Mouse (Mus musculus) limb, embryonic 15.5 days (tissue): ENCODE measurements around the gene Lrmda. TPM values are rescaled to one million over a fixed set of nuclear protein-coding genes. Genes with fewer than 3 reads are reported as not detected.

Experiments
- ATAC-seq: fragments of 200-750 bp; cut with Nextera tagmentation; 2 replicates; pipeline ENCODE4 v1.8.0; 2017; ENCODE audit warnings: low read depth, moderate TSS enrichment; ENCODE audit not compliant: insufficient number of reproducible peaks, low FRiP score, low TSS enrichment
- H3K27ac ChIP-seq: fragments of 300-500 bp; sonication (generic); 2 replicates; pipeline ENCODE4 v1.5.1; 2015; ENCODE audit warnings: moderate library complexity, mild to moderate bottlenecking, inconsistent platforms
- H3K27me3 ChIP-seq: fragments of 300-500 bp; sonication (generic); 2 replicates; pipeline ENCODE4 v1.6.1; 2015; ENCODE audit warnings: inconsistent platforms
- H3K36me3 ChIP-seq: fragments of 300-500 bp; sonication (generic); 2 replicates; pipeline ENCODE4 v1.6.1; 2015; ENCODE audit warnings: inconsistent platforms
- H3K4me1 ChIP-seq: fragments of 300-500 bp; sonication (generic); 2 replicates; pipeline ENCODE4 v1.6.1; 2015; ENCODE audit warnings: inconsistent platforms
- H3K4me2 ChIP-seq: fragments of 300-500 bp; sonication (generic); 2 replicates; pipeline ENCODE4 v1.6.1; 2015; ENCODE audit warnings: mild to moderate bottlenecking, inconsistent platforms
- H3K4me3 ChIP-seq: fragments of 300-500 bp; sonication (generic); 2 replicates; pipeline ENCODE4 v1.5.1; 2015; ENCODE audit warnings: mild to moderate bottlenecking, inconsistent platforms
- H3K9ac ChIP-seq: fragments of 300-500 bp; sonication (generic); 2 replicates; pipeline ENCODE4 v1.6.1; 2015; ENCODE audit warnings: inconsistent platforms
- H3K9me3 ChIP-seq: fragments of 300-500 bp; sonication (generic); 2 replicates; pipeline ENCODE4 v1.6.1; 2016; ENCODE audit warnings: inconsistent platforms
- WGBS: fragments of 180-500 bp; shearing (Covaris S2); methylation state at CpG from one replicate; pipeline ENCODE4 v1.1.7; 2015; 5-methylcytosine and 5-hydroxymethylcytosine counted together
- polyA plus RNA-seq: library from polyadenylated mRNA; unstranded; fragments of >200 nt; fragmentation: Nextera tagmentation; extraction: Ambion mirVana; gene quantifications from 2 replicates; pipeline ENCODE4 v1.2.1, GENCODE M21; 2015

The Lrmda gene
- polyA plus RNA-seq, 1 experiment from 2014 or later: 0.17 TPM

DNA sequence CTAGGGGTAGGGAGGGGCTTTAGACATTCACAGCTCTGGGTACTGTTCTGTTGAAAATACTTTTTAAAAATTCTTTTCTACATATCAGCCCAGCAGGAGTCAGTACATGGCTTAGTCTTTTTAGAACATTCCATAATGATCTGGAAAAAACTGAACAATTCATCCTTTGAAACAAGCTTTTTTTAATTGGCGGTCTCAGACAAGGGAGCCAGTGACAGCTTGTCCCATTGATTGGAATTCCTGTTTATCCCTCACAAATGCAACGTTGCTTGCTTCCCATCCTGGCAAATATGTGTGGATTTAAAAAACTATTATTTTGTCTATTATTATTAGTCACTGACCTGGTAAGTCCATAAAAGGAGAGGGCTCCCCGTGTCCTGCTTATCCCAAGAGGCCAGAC is 64.4 kb downstream of the Lrmda start:
- Histone ChIP-seq H3K4me3 (no peak overlapping the region), H3K4me1 (peaks cover under 1% of the 10 kb centered on the region; the same call in 1 of the 2 replicates), H3K4me2 (no peak overlapping the region), H3K36me3 (no peaks in the 10 kb centered on the region), H3K27me3 (0 out of 2 replicates have a peak, but pooled peaks cover 17% of the 10 kb centered on the region), H3K27ac (no peak overlapping the region), H3K9ac (no peak overlapping the region), H3K9me3 (no peaks in the 10 kb centered on the region)
- 66% methylated on average over 3 of the region's 3 CpGs for WGBS
- ATAC-seq: no peak

DNA sequence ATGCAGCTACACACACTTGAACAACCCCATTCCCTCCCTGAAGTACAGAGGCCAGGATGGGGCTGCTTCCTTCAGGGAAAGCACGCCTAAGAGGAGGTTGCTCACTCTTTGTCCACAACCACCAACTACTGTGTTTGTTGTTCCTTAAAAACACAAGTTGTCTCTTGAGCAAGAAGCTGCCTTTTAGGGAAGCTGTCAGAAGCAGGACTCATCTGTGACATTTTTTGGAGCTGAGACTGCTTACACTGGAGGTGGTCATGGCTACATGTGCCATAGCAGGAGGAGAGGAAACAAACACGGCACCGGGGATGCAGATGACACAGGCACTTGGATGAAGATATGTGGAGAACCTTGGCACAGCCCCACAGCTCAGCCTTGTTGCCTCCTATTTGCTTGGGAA is 65.9 kb downstream of the Lrmda start:
- H3K4me1 ChIP-seq: peaks cover 15% of the 10 kb centered on the region
- no peak overlapping the region for H3K27ac ChIP-seq
- H3K4me2 ChIP-seq: no peak overlapping the region
- no peaks in the 10 kb centered on the region for H3K9me3 ChIP-seq
- no peak for ATAC-seq
- H3K9ac ChIP-seq: no peak overlapping the region
- WGBS: 91% methylated on average over 3 of the region's 3 CpGs
- 0 out of 2 replicates have a peak, but pooled peaks cover 17% of the 10 kb centered on the region for H3K27me3 ChIP-seq
- no peak overlapping the region for H3K4me3 ChIP-seq
- no peaks in the 10 kb centered on the region for H3K36me3 ChIP-seq

DNA sequence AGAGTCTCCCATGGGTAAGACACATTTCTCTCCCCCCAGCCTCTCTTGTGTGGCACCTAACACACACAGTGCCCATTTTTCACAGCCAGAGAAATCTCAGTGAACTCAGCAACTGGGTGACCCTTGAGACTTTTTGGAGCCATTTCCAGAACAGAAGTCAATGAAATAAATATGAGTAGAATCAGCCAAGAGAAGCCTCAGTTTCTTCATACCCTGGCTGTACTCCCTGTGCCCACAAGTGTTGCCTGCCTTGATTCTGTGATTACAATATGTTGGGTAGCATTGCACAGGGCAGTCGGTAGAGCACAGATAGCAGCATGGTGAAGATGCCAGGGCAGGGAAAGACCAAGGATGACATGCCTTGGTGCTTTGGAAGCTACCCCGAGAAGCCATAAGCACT is 69.1 kb downstream of the Lrmda start:
- WGBS: 97% methylated on average over 2 of the region's 2 CpGs
- H3K4me2 ChIP-seq: no peak overlapping the region
- ATAC-seq: no peak

DNA sequence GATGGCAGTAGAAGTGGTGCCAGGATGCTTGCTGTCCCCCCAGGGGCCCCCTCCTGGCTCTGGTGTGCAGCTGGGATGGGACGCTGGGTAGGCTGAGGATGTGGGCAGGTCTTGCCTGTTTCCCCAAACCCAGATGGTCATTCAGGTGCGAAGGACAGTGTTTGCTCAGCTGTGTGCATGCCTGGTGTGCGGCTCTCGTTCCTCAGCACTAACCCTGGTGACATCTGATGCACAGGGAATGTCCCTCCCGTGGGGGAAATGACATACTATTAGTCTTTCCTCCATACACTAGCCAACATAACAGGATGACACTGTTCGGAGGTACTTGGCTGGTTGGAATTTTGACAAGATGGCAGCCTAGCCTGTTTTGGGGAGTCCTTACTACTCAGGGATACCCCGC is 69.8 kb downstream of the Lrmda start:
- ATAC-seq: no peak
- WGBS: 63% methylated on average over 7 of the region's 7 CpGs

More for the DNA sequence above, 69.1 kb downstream of the Lrmda start:
- Histone ChIP-seq H3K4me1 (peaks cover 34% of the 10 kb centered on the region), H3K4me3 (no peak overlapping the region), H3K9ac (no peak overlapping the region), H3K27ac (no peak overlapping the region), H3K9me3 (no peaks in the 10 kb centered on the region), H3K27me3 (peaks cover 5% of the 10 kb centered on the region; the same call in 1 of the 2 replicates), H3K36me3 (no peaks in the 10 kb centered on the region)

DNA sequence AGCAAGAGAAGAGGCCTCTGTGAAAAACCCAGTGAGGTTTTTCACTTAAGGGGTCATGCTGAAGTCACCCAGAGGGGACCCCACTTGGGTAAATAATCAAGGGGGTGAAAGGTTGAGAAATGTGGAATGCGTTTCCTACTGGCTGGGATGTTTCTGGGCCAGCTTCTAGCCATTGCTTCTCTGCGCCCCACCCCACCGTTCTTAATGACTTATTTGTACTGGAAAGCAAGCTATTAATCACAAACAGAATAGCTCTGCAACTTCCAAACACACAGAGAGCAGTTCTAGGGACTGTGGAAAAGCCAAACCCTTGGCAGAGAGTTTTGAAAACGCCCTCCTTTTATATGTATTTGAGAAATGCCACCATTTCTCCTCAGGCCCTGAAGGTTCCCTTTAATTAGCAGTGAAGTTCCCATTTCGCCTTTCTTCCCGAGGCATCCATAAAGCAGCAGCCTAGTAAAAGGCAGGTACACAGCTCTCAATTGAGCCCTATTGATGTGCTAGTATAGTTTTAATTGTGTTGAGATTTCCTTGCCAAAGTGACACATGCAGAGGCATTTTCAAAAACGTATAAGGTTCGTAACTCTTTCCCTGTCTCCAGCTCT is 70.5 kb downstream of the Lrmda start:
- no peak for ATAC-seq
- H3K27me3 ChIP-seq: peaks cover 5% of the 10 kb centered on the region; the same call in 1 of the 2 replicates
- 29% methylated on average over 8 of the region's 8 CpGs for WGBS
- H3K36me3 ChIP-seq: no peaks in the 10 kb centered on the region
- H3K9ac ChIP-seq: no peak overlapping the region
- peak overlapping the region; percentile 61 for H3K27ac ChIP-seq
- no peaks in the 10 kb centered on the region for H3K9me3 ChIP-seq
- H3K4me3 ChIP-seq: no peak overlapping the region
- peaks cover 34% of the 10 kb centered on the region for H3K4me1 ChIP-seq
- no peak overlapping the region for H3K4me2 ChIP-seq

More for the DNA sequence above, 69.8 kb downstream of the Lrmda start:
- Histone ChIP-seq H3K4me1 (peaks cover 34% of the 10 kb centered on the region), H3K9me3 (no peaks in the 10 kb centered on the region), H3K9ac (no peak overlapping the region), H3K36me3 (no peaks in the 10 kb centered on the region), H3K4me3 (no peak overlapping the region), H3K27ac (0 out of 2 replicates have a peak overlapping the region, but pooled peaks have one; percentile 61), H3K4me2 (no peak overlapping the region), H3K27me3 (peaks cover 5% of the 10 kb centered on the region; the same call in 1 of the 2 replicates)

DNA sequence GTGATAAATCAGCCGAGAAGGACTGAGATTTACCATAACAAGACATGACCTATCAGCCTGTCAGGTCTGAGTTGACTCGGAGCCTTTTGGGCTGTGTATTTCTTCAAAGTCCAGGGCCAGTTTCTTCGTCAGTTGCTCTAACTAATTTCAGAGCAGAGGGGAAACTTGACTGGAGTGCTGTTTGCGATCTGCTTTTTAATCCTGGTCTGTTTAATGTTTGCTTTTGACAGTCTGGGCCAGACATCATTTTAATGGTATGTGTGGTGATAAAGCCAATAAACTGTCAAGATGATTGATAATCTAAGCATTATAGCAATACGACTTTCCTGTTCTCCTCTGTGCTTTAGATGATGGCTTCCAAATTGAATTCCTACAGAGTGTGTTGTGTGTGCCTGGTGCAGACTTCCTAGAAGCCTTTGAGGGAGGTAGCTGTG is 71.3 kb downstream of the Lrmda start:
- no peak overlapping the region for H3K4me3 ChIP-seq
- H3K4me1 ChIP-seq: peaks cover 34% of the 10 kb centered on the region
- 16% methylated on average over 5 of the region's 5 CpGs for WGBS
- H3K4me2 ChIP-seq: no peak overlapping the region
- H3K36me3 ChIP-seq: no peaks in the 10 kb centered on the region
- H3K27me3 ChIP-seq: no peaks in the 10 kb centered on the region; the same call in 1 of the 2 replicates
- no peak; the same call in 1 of the 2 replicates for ATAC-seq
- H3K27ac ChIP-seq: peak overlapping the region; percentile 61
- H3K9me3 ChIP-seq: no peaks in the 10 kb centered on the region
- no peak overlapping the region for H3K9ac ChIP-seq

DNA sequence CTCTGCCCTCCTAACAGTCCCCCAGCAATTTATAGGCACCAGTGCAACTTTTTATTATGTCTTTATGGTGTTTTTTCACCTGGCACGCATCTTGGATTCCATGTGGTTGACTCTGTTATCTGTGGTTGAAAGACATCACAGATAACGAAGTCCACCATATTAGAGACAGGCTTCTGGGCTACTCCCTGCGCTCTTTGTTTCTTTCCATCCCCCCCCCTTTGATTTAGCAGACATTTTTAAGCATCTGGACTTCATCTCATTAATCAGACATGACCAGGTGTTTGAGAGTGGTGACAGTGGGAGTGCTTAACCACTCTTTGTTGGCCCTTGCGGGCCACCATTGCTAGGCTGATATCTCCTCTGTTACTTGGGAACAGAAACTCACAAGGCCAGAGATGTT is 71.8 kb downstream of the Lrmda start:
- Histone ChIP-seq H3K4me3 (no peak overlapping the region), H3K9ac (no peak overlapping the region), H3K4me1 (peaks cover 34% of the 10 kb centered on the region), H3K4me2 (no peak overlapping the region), H3K36me3 (no peaks in the 10 kb centered on the region), H3K27ac (peak overlapping the region; percentile 61), H3K27me3 (no peaks in the 10 kb centered on the region; the same call in 1 of the 2 replicates), H3K9me3 (no peaks in the 10 kb centered on the region)
- ATAC-seq: no peak
- WGBS: 34% methylated on average over 4 of the region's 4 CpGs

DNA sequence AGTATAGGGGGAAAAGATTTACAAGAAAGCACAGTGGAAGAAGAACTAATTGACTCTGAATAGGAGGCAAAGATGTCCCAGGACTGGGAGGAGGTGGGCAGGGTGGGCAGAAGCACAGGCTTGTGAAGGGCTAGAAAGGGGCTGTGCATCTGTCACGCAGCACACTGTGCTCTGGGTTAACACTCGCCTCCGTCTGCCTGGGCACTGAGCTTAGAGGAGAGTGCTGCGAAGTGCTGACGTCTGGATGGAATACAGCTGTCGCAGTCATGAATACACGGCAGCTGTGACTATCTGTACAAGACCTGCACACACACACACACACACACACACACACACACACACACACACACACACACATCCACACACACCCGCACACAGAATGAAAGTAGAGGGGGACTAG is 73.6 kb downstream of the Lrmda start:
- Histone ChIP-seq H3K9ac (no peak overlapping the region), H3K4me3 (no peak overlapping the region), H3K4me1 (peaks cover 34% of the 10 kb centered on the region), H3K27me3 (no peaks in the 10 kb centered on the region; the same call in 1 of the 2 replicates), H3K36me3 (no peaks in the 10 kb centered on the region), H3K4me2 (no peak overlapping the region), H3K27ac (no peak overlapping the region), H3K9me3 (no peaks in the 10 kb centered on the region)
- ATAC-seq: no peak
- WGBS: 23% methylated on average over 8 of the region's 8 CpGs

DNA sequence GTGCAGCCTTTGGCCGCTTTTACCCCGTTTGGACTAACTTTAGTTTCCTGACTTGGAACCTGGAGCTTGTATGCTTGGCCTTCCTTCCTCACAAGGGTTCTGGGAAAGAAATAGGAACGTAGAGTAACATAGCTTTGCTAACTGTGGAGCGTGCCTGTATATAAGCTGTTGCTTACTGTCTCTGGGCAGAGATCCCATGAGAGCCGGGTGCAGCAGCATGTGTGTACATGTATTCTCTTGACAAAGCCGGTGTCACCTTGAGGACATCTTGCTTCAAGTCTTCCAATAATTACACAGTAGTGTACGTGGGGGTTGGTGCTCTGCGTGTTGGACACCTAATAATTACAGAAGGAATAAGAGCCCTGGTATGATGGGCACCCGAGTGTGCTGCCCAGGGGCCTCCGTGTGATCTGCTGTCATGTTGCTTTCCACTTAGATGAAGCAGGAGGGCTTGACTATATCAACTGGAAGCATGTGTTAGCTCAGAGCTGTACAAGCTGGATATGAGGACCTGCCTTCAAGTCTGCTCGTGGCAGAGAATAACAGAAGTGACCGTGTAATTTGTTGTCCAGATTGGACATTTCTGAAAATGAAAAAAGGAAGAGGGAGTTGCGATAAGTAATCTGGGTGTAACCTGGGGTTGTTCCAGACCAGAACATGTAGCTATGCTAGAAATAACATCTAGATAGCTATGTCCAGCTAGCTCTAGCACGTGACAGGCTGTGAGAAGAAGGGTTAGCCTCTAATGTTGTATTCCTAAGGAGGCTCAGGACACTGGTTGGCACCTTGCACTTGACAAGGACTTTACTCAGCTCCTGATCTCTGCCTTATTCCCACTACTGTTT is 82.7 kb downstream of the Lrmda start:
- H3K4me1 ChIP-seq: no peaks in the 10 kb centered on the region
- WGBS: 74% methylated on average over 14 of the region's 14 CpGs
- no peak for ATAC-seq
- H3K9me3 ChIP-seq: no peaks in the 10 kb centered on the region
- H3K27ac ChIP-seq: no peak overlapping the region
- H3K9ac ChIP-seq: no peak overlapping the region
- no peaks in the 10 kb centered on the region for H3K36me3 ChIP-seq
- no peak overlapping the region for H3K4me3 ChIP-seq
- no peak overlapping the region for H3K4me2 ChIP-seq
- no peaks in the 10 kb centered on the region for H3K27me3 ChIP-seq

DNA sequence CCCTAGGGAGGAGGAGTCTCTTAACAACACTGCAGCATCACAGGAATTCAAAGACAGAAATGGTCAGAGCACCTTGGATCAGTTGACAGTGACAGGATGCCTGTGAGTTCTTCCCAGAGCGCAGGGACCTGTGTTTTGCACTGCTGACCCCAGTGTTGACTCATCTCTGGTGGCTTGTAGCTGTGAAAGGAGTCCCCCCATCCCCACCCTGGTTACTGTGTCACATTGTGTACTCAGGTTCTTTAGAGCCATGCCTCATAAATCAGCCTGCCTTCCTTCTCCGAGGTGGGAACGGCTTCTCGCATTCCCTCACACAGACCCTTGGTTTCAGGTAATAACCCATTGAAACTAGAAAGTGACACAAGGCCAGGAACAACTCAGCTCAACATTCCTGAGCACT is 86.3 kb downstream of the Lrmda start:
- no peak for ATAC-seq

DNA sequence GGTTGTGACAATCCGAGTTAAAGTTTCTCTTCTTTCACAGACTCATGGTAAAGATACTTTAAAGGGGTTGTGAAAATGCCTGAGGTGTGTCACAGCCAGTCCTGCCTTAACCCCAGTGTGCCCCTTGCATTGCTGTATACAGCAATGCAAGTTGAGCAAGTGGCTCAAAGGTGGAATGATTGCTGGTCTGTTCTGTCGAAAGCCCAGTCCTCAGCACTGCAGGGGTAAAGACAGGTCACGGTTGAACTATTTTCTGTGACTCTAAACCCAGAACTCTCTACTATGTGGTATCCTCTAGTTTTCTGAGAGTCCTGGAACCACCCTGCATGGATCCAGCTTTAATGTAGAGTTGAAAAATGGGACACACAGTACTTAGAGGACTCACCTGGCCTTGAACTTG is 87.3 kb downstream of the Lrmda start:
- Histone ChIP-seq H3K4me2 (no peak overlapping the region), H3K9me3 (no peaks in the 10 kb centered on the region), H3K27me3 (no peaks in the 10 kb centered on the region), H3K4me1 (no peaks in the 10 kb centered on the region), H3K27ac (no peak overlapping the region), H3K36me3 (no peaks in the 10 kb centered on the region), H3K9ac (no peak overlapping the region), H3K4me3 (no peak overlapping the region)
- ATAC-seq: no peak
- WGBS: 72% methylated on average over 3 of the region's 3 CpGs

More for the DNA sequence above, 86.3 kb downstream of the Lrmda start:
- Histone ChIP-seq H3K4me3 (no peak overlapping the region), H3K36me3 (no peaks in the 10 kb centered on the region), H3K27me3 (no peaks in the 10 kb centered on the region), H3K27ac (no peak overlapping the region), H3K4me2 (no peak overlapping the region), H3K9ac (no peak overlapping the region), H3K4me1 (no peaks in the 10 kb centered on the region), H3K9me3 (no peaks in the 10 kb centered on the region)
- 51% methylated on average over 4 of the region's 4 CpGs for whole genome bisulfite sequencing

DNA sequence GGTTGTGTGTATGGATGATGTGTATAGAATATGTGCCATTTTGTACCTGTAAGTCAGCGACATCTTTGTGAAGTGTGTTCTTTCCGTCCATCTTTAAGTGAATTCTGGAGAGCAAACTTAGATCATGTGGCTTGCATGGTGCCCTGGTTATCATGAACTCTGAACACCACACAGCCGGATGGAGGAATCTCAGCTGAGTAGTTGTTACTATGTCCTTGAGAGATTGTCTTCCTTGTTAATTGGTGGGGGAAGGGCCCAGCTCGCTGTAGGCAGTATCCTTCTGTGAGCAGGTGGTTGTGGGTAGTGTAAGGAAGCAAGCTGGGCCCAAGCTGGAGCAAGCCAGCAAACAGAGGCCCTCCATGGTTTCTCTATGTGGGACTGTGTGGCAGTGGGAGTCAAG is 89.9 kb downstream of the Lrmda start:
- no peak overlapping the region for H3K9ac ChIP-seq
- H3K4me3 ChIP-seq: no peak overlapping the region
- ATAC-seq: no peak
- H3K4me2 ChIP-seq: no peak overlapping the region
- no peaks in the 10 kb centered on the region for H3K9me3 ChIP-seq
- no peaks in the 10 kb centered on the region for H3K36me3 ChIP-seq
- peaks cover 6% of the 10 kb centered on the region; the same call in 1 of the 2 replicates for H3K4me1 ChIP-seq
- 0 out of 2 replicates have a peak, but pooled peaks cover 3% of the 10 kb centered on the region for H3K27me3 ChIP-seq
- H3K27ac ChIP-seq: no peak overlapping the region
- WGBS: 75% methylated on average over 4 of the region's 4 CpGs
